Mouse (Mus musculus): ENCODE data around the gene Atp23. TPM values are rescaled to one million over a fixed set of nuclear protein-coding genes. Genes with fewer than 3 reads are reported as not detected.

Gene Atp23
- 10.0 and 10.5 TPM in 2 replicates for polyA plus RNA-seq (2015; fragmentation: Nextera tagmentation; extraction: Ambion mirVana)

DNA sequence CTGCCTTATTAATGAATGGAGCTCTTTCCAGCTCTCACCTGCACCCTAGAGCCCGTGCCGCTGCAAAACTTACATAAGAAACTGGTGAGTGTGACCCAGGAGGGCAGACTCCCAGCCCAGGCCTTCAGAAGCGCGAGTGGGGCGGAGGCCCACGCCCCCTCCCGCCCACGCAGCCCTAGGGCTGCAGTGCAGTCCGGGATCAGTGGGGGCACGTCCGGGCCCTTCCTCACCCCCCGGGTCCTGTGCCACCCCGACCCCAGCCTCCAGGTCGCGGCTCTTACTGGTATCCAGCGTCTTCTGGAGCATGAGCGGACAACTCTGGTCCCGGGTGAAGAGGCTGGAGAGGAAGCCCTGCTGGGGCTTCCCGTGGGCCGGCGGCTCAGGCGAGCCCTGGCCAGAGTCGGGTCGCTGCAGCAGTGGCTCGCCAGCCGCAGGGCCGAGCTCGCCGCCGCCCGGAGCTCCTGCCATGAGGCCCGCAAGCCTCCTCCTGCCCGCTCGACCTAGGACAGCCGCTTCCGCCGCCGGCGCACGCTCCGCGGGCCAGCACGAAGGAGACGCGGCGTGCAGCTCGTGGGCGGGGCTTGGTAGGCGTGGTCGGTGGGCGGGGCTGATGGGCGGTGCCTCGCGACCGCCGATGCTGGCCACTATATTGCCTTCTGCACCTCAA, at the start of gene Atp23:
Atp23 (minus strand) TSS at position 535 of the 667 bp plus-strand sequence.
- Histone ChIP-seq H3K9ac (replicated peaks; ENCODE audit: low read depth, low read length) (peak within 1 kb of the TSS; percentile 69), H3K4me1 (replicated peaks; ENCODE audit: control insufficient read depth, insufficient read depth, low read length) (peaks cover 13% of the 10 kb centered on the region; the same call in 1 of the 2 replicates), H3K36me3 (ENCODE audit: control insufficient read depth, insufficient read depth) (peaks cover under 1% of the 10 kb centered on the region; the same call in 1 of the 2 replicates), H3K4me3 (replicated peaks; ENCODE audit: low read length) (peak within 1 kb of the TSS; percentile 66), H3K4me2 (ENCODE audit: low read length) (peak within 1 kb of the TSS; percentile 97), H3K27me3 (replicated peaks; ENCODE audit: control insufficient read depth, insufficient read depth, low read length) (no peaks in the 10 kb centered on the region), H3K9me3 (ENCODE audit: control insufficient read depth, low read length) (no peaks in the 10 kb centered on the region), H3K27ac (ENCODE audit: low read length) (no peak within 1 kb of the TSS)
- ATAC-seq, result peak; percentile 82
- WGBS, result under 1% methylated on average over 52 of the region's 56 CpGs

DNA sequence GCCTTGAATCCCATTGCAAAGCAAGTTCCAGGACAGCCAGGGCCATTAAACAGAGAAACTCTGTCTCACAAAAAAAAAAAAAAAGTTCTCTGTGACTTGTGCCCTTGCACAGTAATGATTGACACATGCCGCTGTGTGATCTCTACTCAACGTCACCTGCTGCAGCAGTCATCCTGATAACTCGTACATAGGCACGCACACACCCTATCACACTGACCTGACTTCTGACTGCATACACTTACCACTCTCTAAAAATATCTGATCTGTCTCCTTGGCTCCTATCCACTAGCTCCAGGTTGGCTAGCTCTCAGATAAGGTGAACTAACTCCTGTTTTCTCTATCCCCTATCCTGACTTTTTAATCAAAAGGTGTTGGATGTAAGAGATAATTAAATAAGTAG, 49.4 kb upstream of the Atp23 start:
- Histone ChIP-seq H3K4me2 (ENCODE audit: low read length) (no peak overlapping the region), H3K4me3 (replicated peaks; ENCODE audit: low read length) (no peak overlapping the region), H3K4me1 (replicated peaks; ENCODE audit: control insufficient read depth, insufficient read depth, low read length) (no peaks in the 10 kb centered on the region), H3K9me3 (ENCODE audit: control insufficient read depth, low read length) (0 out of 2 replicates have a peak, but pooled peaks cover 3% of the 10 kb centered on the region), H3K27me3 (replicated peaks; ENCODE audit: control insufficient read depth, insufficient read depth, low read length) (no peaks in the 10 kb centered on the region), H3K27ac (ENCODE audit: low read length) (no peak overlapping the region), H3K9ac (replicated peaks; ENCODE audit: low read depth, low read length) (no peak overlapping the region), H3K36me3 (ENCODE audit: control insufficient read depth, insufficient read depth) (no peaks in the 10 kb centered on the region)
- no peak for ATAC-seq
- WGBS, result 95% methylated on average over 4 of the region's 4 CpGs

DNA sequence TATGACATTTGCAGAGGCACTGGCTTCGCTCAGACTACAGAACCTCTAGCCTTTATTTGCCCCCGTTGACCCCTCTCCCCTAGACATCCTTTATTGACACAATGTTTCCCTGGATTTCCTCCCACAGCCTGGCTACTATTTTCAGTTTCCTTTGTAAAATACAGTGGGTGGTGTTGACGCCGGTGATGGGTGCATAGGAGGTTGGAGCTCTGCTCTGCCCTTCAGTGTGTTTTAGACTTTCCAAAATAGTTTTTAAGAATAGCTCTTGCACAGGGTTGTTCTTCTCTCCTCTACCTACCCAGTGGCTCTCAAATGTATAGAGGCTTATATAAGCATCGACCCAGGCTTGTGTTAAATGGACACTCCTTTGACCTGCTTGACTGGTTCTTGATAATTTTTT, 48.7 kb upstream of the Atp23 start:
- ATAC-seq, result no peak
- H3K27ac ChIP-seq (ENCODE audit: low read length), result no peak overlapping the region
- H3K9me3 ChIP-seq (ENCODE audit: control insufficient read depth, low read length), result 0 out of 2 replicates have a peak, but pooled peaks cover 3% of the 10 kb centered on the region
- H3K4me1 ChIP-seq (replicated peaks; ENCODE audit: control insufficient read depth, insufficient read depth, low read length), result no peaks in the 10 kb centered on the region
- H3K27me3 ChIP-seq (replicated peaks; ENCODE audit: control insufficient read depth, insufficient read depth, low read length), result no peaks in the 10 kb centered on the region
- H3K4me2 ChIP-seq (ENCODE audit: low read length), result no peak overlapping the region
- no peak overlapping the region for H3K4me3 ChIP-seq (replicated peaks; ENCODE audit: low read length)
- no peaks in the 10 kb centered on the region for H3K36me3 ChIP-seq (ENCODE audit: control insufficient read depth, insufficient read depth)
- 73% methylated on average over 5 of the region's 5 CpGs for WGBS
- no peak overlapping the region for H3K9ac ChIP-seq (replicated peaks; ENCODE audit: low read depth, low read length)

DNA sequence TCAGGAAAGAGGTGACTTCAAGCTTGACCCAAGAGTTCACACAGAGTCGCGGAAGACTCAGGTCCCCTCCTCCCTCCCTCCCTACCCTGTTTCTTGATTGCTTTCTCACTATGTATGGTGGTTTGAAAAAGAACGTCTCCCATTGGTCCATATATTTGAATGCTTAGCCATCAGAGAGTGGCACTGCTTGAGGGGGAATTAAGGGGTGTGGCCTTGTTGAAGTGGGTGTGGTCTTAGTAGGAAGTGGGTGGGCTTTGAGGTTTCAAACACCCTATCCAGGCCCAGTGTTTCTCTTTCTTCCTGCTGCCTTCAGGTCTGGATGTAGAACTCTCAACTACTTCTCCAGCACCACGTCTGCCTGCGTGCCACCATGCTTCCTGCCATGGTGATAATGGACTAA, 44.4 kb upstream of the Atp23 start:
- no peaks in the 10 kb centered on the region for H3K4me1 ChIP-seq (replicated peaks; ENCODE audit: control insufficient read depth, insufficient read depth, low read length)
- no peaks in the 10 kb centered on the region for H3K27me3 ChIP-seq (replicated peaks; ENCODE audit: control insufficient read depth, insufficient read depth, low read length)
- ATAC-seq, result no peak
- no peaks in the 10 kb centered on the region for H3K36me3 ChIP-seq (ENCODE audit: control insufficient read depth, insufficient read depth)
- no peak overlapping the region for H3K27ac ChIP-seq (ENCODE audit: low read length)
- H3K9ac ChIP-seq (replicated peaks; ENCODE audit: low read depth, low read length), result no peak overlapping the region
- WGBS, result 87% methylated on average over 5 of the region's 5 CpGs
- H3K9me3 ChIP-seq (ENCODE audit: control insufficient read depth, low read length), result 0 out of 2 replicates have a peak, but pooled peaks cover 3% of the 10 kb centered on the region
- no peak overlapping the region for H3K4me3 ChIP-seq (replicated peaks; ENCODE audit: low read length)
- H3K4me2 ChIP-seq (ENCODE audit: low read length), result no peak overlapping the region

DNA sequence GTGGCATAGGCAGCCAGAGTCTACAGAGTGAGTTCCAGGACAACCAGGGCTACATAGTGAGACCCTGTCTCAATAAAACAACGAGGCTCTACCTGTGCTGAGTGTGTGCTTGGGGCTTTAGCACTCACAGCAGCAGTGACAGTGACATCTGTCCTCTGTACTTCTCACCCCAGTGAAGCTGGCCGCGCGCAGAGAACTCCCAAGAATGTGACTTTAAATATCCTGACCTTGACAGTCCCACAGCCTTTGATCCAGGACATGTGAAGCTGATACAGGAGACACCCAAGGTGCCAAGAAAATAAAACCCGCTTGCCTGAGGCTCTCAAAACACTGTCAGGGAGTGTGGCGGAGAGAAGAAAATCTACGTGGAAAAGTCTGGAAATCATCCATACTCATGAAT, 39.8 kb upstream of the Atp23 start:
- H3K4me3 ChIP-seq (replicated peaks; ENCODE audit: low read length), result no peak overlapping the region
- no peak overlapping the region for H3K9ac ChIP-seq (replicated peaks; ENCODE audit: low read depth, low read length)
- 0 out of 2 replicates have a peak, but pooled peaks cover 2% of the 10 kb centered on the region for H3K4me1 ChIP-seq (replicated peaks; ENCODE audit: control insufficient read depth, insufficient read depth, low read length)
- no peaks in the 10 kb centered on the region for H3K9me3 ChIP-seq (ENCODE audit: control insufficient read depth, low read length)
- WGBS, result 79% methylated on average over 7 of the region's 7 CpGs
- no peak overlapping the region for H3K4me2 ChIP-seq (ENCODE audit: low read length)
- ATAC-seq, result no peak
- no peaks in the 10 kb centered on the region for H3K27me3 ChIP-seq (replicated peaks; ENCODE audit: control insufficient read depth, insufficient read depth, low read length)
- no peak overlapping the region for H3K27ac ChIP-seq (ENCODE audit: low read length)
- no peaks in the 10 kb centered on the region for H3K36me3 ChIP-seq (ENCODE audit: control insufficient read depth, insufficient read depth)

DNA sequence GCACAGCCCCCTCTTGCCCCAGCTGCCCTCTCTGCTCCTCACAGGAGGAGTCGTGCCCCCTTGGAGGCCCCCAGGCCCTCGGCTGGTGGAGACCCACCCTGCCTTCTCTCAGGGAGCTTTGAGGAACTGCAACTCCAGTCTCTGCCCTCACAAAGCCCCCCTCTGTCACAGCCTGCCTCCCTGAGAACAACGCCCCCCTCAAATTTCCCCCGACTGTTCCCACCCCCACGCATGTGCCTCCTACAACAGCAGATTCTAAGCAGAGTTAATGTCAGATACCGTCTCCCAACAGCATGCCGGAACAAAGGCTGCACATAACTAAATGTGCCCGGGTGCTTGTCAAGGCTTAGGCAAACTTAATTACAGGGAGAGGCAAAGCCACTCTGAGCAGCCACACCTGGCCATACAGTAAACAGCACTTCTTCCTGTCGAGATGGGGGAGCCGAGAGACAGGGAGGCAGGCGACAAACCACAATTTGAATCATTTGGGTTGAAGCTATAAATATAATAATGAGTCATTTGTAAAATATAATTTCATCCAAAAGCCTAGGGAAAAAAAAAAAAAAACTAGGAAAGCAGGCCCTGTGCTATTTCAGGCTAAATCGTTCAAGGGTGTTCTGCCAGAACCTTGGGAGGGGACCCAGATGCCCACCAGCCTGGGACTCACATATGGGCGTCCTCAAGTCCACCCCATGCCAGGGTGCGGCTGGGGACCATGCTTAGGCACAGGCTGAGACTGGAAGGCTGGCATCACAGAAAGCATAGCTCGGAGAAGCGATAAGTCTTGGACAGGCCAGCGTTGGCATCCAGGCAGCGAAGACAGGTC, 34.6 kb upstream of the Atp23 start:
- Histone ChIP-seq H3K36me3 (ENCODE audit: control insufficient read depth, insufficient read depth) (no peaks in the 10 kb centered on the region), H3K27ac (ENCODE audit: low read length) (peak overlapping the region; percentile 76), H3K4me2 (ENCODE audit: low read length) (no peak overlapping the region), H3K4me1 (replicated peaks; ENCODE audit: control insufficient read depth, insufficient read depth, low read length) (peaks cover 19% of the 10 kb centered on the region), H3K9ac (replicated peaks; ENCODE audit: low read depth, low read length) (0 out of 2 replicates have a peak overlapping the region, but pooled peaks have one; percentile 23), H3K4me3 (replicated peaks; ENCODE audit: low read length) (no peak overlapping the region), H3K9me3 (ENCODE audit: control insufficient read depth, low read length) (no peaks in the 10 kb centered on the region), H3K27me3 (replicated peaks; ENCODE audit: control insufficient read depth, insufficient read depth, low read length) (no peaks in the 10 kb centered on the region)
- peak; percentile 61 for ATAC-seq
- 50% methylated on average over 18 of the region's 18 CpGs for WGBS

DNA sequence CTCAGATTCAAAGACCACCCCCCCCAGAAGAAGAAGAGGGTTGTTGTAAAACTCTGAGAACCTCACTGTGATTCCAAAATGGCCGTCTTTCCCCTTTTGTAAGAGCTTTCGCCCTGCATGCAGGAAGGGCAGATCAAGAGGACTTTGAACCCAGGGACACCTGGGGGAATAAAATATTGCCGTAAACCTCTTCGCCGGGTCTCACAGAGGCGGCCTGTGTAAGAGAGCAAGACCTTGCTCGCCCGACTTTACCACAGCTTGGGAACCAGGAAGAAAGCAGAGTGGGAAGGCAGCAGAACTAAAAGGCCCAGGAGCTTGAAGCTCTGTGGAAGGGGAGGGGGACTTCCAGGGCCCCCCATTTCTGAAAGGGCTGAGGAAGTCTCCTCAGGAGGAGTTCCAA, 34.0 kb upstream of the Atp23 start:
- H3K4me1 ChIP-seq (replicated peaks; ENCODE audit: control insufficient read depth, insufficient read depth, low read length), result peaks cover 25% of the 10 kb centered on the region
- no peaks in the 10 kb centered on the region for H3K9me3 ChIP-seq (ENCODE audit: control insufficient read depth, low read length)
- H3K4me3 ChIP-seq (replicated peaks; ENCODE audit: low read length), result no peak overlapping the region
- no peak overlapping the region for H3K9ac ChIP-seq (replicated peaks; ENCODE audit: low read depth, low read length)
- 89% methylated on average over 8 of the region's 8 CpGs for WGBS
- H3K27ac ChIP-seq (ENCODE audit: low read length), result peak overlapping the region; percentile 76
- no peaks in the 10 kb centered on the region for H3K36me3 ChIP-seq (ENCODE audit: control insufficient read depth, insufficient read depth)
- no peak for ATAC-seq
- no peaks in the 10 kb centered on the region for H3K27me3 ChIP-seq (replicated peaks; ENCODE audit: control insufficient read depth, insufficient read depth, low read length)
- no peak overlapping the region for H3K4me2 ChIP-seq (ENCODE audit: low read length)

DNA sequence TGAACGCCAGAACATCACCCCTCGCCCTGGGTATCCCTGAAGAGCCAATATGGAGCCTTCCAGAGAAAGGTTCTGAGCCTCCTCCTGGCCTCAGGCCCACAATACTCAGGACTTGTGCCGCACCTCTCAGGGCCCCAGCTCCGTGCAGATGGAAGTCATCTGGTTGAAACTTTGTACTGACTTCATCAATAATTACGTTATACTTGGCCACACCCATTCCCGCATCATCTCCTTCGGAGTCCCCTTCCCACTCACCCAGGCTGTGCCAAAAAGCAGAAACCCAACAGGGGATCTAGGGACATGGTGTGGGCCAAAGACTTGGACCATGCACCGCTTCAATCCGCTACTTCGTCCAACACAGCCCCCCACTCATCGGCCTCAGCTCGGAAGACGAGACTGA, 33.4 kb upstream of the Atp23 start:
- no peak for ATAC-seq
- Histone ChIP-seq H3K4me1 (replicated peaks; ENCODE audit: control insufficient read depth, insufficient read depth, low read length) (peaks cover 31% of the 10 kb centered on the region), H3K27me3 (replicated peaks; ENCODE audit: control insufficient read depth, insufficient read depth, low read length) (no peaks in the 10 kb centered on the region), H3K27ac (ENCODE audit: low read length) (no peak overlapping the region), H3K4me2 (ENCODE audit: low read length) (no peak overlapping the region), H3K36me3 (ENCODE audit: control insufficient read depth, insufficient read depth) (no peaks in the 10 kb centered on the region), H3K9ac (replicated peaks; ENCODE audit: low read depth, low read length) (no peak overlapping the region), H3K4me3 (replicated peaks; ENCODE audit: low read length) (no peak overlapping the region), H3K9me3 (ENCODE audit: control insufficient read depth, low read length) (no peaks in the 10 kb centered on the region)
- 96% methylated on average over 13 of the region's 13 CpGs for WGBS

DNA sequence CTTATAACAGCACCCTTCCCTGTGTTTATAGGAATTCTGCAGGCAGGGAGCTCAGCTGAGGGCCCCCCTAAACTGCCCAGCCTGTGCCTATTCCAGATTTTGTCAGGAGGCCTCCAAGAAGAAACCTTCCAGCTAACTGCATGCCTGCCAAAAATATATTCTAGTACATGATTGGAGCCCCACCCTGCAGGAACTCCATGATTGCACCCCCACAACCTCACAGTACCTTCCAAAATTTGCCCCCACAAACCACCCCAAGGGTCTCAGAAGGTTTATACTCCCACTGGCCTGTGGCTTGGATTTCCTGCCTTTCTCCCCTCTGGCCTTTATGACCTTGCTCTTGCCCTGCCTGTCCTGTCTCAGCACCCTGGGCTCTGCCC, 30.6 kb upstream of the Atp23 start:
- Histone ChIP-seq H3K27ac (ENCODE audit: low read length) (no peak overlapping the region; the same call in 1 of the 2 replicates), H3K9me3 (ENCODE audit: control insufficient read depth, low read length) (no peaks in the 10 kb centered on the region), H3K27me3 (replicated peaks; ENCODE audit: control insufficient read depth, insufficient read depth, low read length) (no peaks in the 10 kb centered on the region), H3K4me2 (ENCODE audit: low read length) (no peak overlapping the region), H3K9ac (replicated peaks; ENCODE audit: low read depth, low read length) (no peak overlapping the region), H3K4me1 (replicated peaks; ENCODE audit: control insufficient read depth, insufficient read depth, low read length) (peaks cover 53% of the 10 kb centered on the region), H3K36me3 (ENCODE audit: control insufficient read depth, insufficient read depth) (no peaks in the 10 kb centered on the region), H3K4me3 (replicated peaks; ENCODE audit: low read length) (no peak overlapping the region)
- no peak for ATAC-seq

Data from forebrain, embryonic 16.5 days (tissue).